Mouse (Mus musculus) lung, postnatal 0 days (tissue): ENCODE results near the gene Ang2. TPM values are rescaled to one million over a fixed set of nuclear protein-coding genes. Genes with fewer than 3 reads are reported as not detected.
"Not testable (repeated sequence)": the region's sequence is repeated elsewhere in the genome, so short reads cannot be mapped to it uniquely, and the experiment has no call there.

Experiments
- ATAC-seq: fragments of 200-750 bp; cut with Nextera tagmentation; 2 replicates; pipeline ENCODE4 v1.8.0; 2017; ENCODE audit warnings: moderate library complexity
- DNase-seq: peaks from one replicate; pipeline ENCODE4 v3.0.0-alpha.2; 2016; ENCODE audit warnings: low spot score
- H3K27ac ChIP-seq: fragments of 300-500 bp; sonication (generic); 2 replicates; pipeline ENCODE4 v1.5.1; 2014; ENCODE audit warnings: antibody characterized with exemption, mild to moderate bottlenecking, low read length, mixed read lengths
- H3K27me3 ChIP-seq: fragments of 300-500 bp; sonication (generic); replicated peaks from 2 replicates; pipeline ENCODE4 v1.6.1; 2014; ENCODE audit warnings: low read length, mixed read lengths; ENCODE audit not compliant: insufficient read depth
- H3K36me3 ChIP-seq: fragments of 300-500 bp; sonication (generic); 2 replicates; pipeline ENCODE4 v1.6.1; 2014; ENCODE audit warnings: low read length, mixed read lengths; ENCODE audit not compliant: insufficient read depth
- H3K4me1 ChIP-seq: fragments of 300-500 bp; sonication (generic); 2 replicates; pipeline ENCODE4 v1.6.1; 2014; ENCODE audit warnings: antibody characterized with exemption, low read depth, low read length, mixed read lengths; ENCODE audit not compliant: insufficient read depth
- H3K4me2 ChIP-seq: fragments of 300-500 bp; sonication (generic); replicated peaks from 2 replicates; pipeline ENCODE4 v1.6.1; 2014; ENCODE audit warnings: low read depth, mild to moderate bottlenecking, low read length, moderate library complexity, mixed read lengths
- H3K4me3 ChIP-seq: fragments of 300-500 bp; sonication (generic); 2 replicates; pipeline ENCODE4 v1.5.1; 2014; ENCODE audit warnings: low read depth, low read length
- H3K9ac ChIP-seq: fragments of 300-500 bp; sonication (generic); replicated peaks from 2 replicates; pipeline ENCODE4 v1.6.1; 2014; ENCODE audit warnings: low read depth, mild to moderate bottlenecking
- H3K9me3 ChIP-seq: fragments of 300-500 bp; sonication (generic); 2 replicates; pipeline ENCODE4 v1.6.1; 2016; ENCODE audit warnings: low read length, mixed read lengths
- CTCF ChIP-seq: IDR thresholded peaks from 2 replicates; pipeline ENCODE4 v1.5.1; 2016; ENCODE audit warnings: antibody characterized with exemption, mild to moderate bottlenecking
- EP300 ChIP-seq: IDR thresholded peaks from 2 replicates; pipeline ENCODE4 v1.6.1; 2016; ENCODE audit warnings: antibody characterized with exemption, mild to moderate bottlenecking, control low read depth
- WGBS: fragments of 180-500 bp; shearing (Covaris S2); extraction: QIAGEN DNeasy Blood & Tissue Kit; methylation state at CpG from one replicate; pipeline ENCODE4 v1.1.7; 2014; 5-methylcytosine and 5-hydroxymethylcytosine counted together
- polyA plus RNA-seq: library from polyadenylated mRNA; unstranded; fragments of >200 nt; fragmentation: Nextera tagmentation; extraction: Ambion mirVana; gene quantifications from 2 replicates; pipeline ENCODE4 v1.2.1, GENCODE M21; 2015

Gene Ang2
- polyA plus RNA-seq, 1 experiment from 2014 or later = not detected

DNA sequence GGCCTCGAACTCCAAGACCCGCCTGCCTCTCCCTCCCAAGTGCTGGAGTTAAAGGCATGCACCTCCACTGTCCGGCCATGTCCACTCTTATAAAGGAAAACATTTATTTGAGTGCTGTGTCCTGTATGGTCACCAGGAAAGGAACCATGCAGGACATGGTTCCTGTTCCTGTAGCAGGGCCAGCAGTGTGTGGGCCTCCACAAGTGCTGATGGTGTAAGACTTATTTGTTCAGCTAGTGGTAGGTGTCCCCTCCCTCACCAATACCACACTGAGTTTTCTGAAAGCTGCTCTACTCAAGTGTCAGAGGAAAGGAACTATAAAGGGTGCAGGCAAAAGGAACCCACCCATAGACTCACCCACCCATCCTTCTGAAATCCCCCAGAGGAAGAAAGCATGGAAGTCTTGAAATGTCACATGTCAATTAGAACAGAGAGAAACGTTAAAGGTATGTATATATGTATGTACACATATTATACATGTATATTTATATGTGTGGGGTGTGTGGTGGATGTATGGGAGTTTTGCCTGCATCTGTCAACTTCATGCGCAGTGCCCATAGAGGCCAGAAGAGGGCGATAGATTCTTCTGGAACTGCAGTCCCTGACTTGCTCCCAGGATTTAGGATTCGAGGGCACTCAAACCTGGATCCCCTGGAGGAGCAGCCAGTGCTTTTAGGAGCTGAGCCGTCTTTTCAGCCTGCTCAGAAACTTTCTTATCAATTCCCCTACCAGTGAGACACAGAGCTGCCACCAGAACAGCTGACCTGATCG lies 26.7 kb downstream of the Ang2 start:
- H3K4me2 ChIP-seq, H3K27me3 ChIP-seq, H3K9ac ChIP-seq, ATAC-seq, H3K4me1 ChIP-seq, H3K4me3 ChIP-seq, H3K9me3 ChIP-seq, H3K36me3 ChIP-seq, H3K27ac ChIP-seq: not testable (repeated sequence)
- peak; percentile 37 for DNase-seq
- WGBS = 33% methylated on average over 9 of the region's 9 CpGs
- TF ChIP-seq CTCF = peak; percentile 75

DNA sequence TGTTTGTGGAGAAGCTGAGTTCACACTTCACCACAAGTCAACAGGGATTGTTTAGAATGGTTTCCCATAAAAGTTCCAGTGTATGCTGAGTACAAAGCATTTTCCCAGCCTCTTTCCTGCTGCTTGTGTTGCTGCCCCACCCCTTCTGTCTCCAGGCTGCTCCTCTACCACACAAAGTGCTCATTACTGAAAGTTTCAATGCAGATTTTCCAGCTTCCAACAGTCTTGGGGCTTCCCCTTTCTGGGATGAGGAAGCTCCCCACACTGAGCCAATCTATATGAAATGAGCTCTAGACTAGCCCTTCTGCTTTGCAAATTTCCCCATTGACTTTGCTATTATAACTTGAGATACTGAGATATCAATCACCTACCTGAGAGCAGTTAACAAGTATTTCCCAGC lies 32.9 kb downstream of the Ang2 start:
- no peaks in the 10 kb centered on the region for H3K27me3 ChIP-seq
- H3K4me2 ChIP-seq = no peak overlapping the region
- H3K27ac ChIP-seq = no peak overlapping the region
- DNase-seq (no peak), ATAC-seq (no peak)
- H3K4me3 ChIP-seq = no peak overlapping the region
- no peaks in the 10 kb centered on the region for H3K9me3 ChIP-seq
- H3K4me1 ChIP-seq = no peaks in the 10 kb centered on the region
- no peaks in the 10 kb centered on the region for H3K36me3 ChIP-seq
- TF ChIP-seq CTCF (no peak), EP300 (no peak)
- H3K9ac ChIP-seq = no peak overlapping the region

GRCm38 (mm10) chr14:51165435-51165834 lies 33.5 kb downstream of the Ang2 start:
- no peak for TF ChIP-seq CTCF
- TF ChIP-seq EP300 = no peak
- Histone ChIP-seq H3K9me3 (no peaks in the 10 kb centered on the region), H3K4me2 (no peak overlapping the region), H3K27ac (no peak overlapping the region), H3K27me3 (no peaks in the 10 kb centered on the region), H3K4me3 (no peak overlapping the region), H3K4me1 (no peaks in the 10 kb centered on the region), H3K9ac (no peak overlapping the region), H3K36me3 (no peaks in the 10 kb centered on the region)
- WGBS = 95% methylated on average over 1 of the region's 1 CpGs
- ATAC-seq (no peak), DNase-seq (no peak)

DNA sequence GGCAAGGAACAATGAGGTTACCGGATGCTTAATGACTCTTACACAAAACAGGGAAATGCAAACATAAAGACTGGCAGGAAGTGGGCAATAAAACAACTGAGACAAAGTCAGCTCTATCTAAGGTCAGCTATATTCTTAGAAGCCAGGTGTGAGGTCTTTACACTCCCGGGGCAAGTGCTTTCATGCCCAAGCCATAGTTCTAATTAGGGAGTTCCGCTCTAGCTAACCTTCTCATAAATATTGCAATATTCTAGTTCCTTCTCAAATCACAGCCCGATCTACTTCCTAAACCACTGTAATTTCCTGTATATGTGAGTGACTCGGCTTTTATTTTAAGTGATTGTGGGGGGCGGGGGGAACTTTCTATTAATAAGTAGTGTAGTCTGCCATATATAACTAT lies 35.6 kb downstream of the Ang2 start:
- H3K36me3 ChIP-seq, H3K4me1 ChIP-seq, H3K27me3 ChIP-seq, H3K4me3 ChIP-seq, H3K9me3 ChIP-seq, H3K4me2 ChIP-seq, DNase-seq, H3K27ac ChIP-seq, ATAC-seq, H3K9ac ChIP-seq: not testable (repeated sequence)
- 59% methylated on average over 6 of the region's 6 CpGs for WGBS

DNA sequence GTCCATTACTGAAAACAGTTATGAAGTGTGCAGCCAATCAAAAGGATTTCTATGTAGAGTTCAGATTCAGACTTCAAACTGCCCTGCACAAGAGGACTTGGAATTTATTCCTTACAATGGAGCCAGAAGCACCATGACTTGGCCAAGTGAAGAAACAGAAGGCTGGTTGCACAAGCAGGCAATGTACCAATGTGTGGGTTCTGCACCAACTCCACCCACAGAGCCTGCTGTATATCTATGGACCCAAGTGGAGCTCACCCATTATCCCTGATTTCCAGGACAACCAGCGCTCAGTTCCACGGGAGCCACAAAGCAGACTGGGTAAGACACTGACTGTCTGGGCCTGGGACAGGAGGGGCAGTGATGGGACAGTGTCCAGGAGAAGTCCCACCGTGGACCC lies 37.0 kb downstream of the Ang2 start, which contains the start of gene Rnase2b:
Rnase2b (plus strand) TSS at position 285 of the 400 bp plus-strand sequence.
- not testable (repeated sequence) for ATAC-seq, H3K36me3 ChIP-seq, DNase-seq, H3K4me2 ChIP-seq, H3K4me1 ChIP-seq, H3K4me3 ChIP-seq, H3K27ac ChIP-seq, H3K9me3 ChIP-seq, H3K9ac ChIP-seq, H3K27me3 ChIP-seq
- 91% methylated on average over 3 of the region's 3 CpGs for WGBS

DNA sequence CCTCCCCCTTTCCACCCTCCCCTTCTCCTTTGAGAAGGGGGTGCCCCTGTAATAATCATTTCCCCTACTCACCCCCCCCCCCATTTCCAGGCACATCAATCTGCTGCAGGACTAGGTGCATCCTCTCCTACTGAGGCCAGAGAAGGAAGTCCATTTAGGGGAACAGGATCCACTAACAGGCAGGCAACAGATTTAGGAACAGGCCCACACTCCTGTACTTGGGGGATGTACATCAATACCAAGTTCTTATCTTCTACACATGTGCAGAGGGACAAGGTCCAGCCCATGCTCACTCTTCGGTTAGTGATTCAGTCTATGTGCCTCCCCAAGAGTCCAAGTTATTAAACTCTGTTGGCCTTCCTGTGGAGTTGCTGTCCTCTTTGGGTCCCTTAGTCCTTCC lies 41.9 kb downstream of the Ang2 start:
- no peak overlapping the region for H3K27ac ChIP-seq
- no peak overlapping the region for H3K4me3 ChIP-seq
- H3K4me2 ChIP-seq = no peak overlapping the region
- TF ChIP-seq EP300 = no peak
- no peak for TF ChIP-seq CTCF
- H3K4me1 ChIP-seq = no peaks in the 10 kb centered on the region
- ATAC-seq (no peak), DNase-seq (no peak)
- WGBS = 85% methylated on average over 1 of the region's 1 CpGs
- H3K36me3 ChIP-seq = no peaks in the 10 kb centered on the region
- H3K9me3 ChIP-seq = no peaks in the 10 kb centered on the region
- H3K27me3 ChIP-seq = no peaks in the 10 kb centered on the region
- no peak overlapping the region for H3K9ac ChIP-seq

DNA sequence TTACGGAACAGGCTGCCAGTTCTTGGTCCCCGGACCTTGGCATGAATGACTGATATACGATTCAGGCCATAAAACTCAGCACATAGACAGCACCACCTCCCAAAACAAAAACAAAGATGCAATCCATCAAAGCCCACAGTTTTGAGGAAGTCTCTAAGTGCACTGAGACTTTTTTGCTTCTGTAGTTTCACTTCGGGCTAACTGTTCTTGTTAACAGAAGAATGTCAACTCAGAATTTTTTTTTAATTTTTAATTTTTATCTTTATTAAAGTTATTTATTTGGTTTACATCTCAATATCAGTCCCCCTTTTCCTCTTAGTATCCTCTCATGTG lies 42.2 kb downstream of the Ang2 start:
- H3K27me3 ChIP-seq = no peaks in the 10 kb centered on the region
- no peak overlapping the region for H3K4me2 ChIP-seq
- no peaks in the 10 kb centered on the region for H3K36me3 ChIP-seq
- 42% methylated on average over 4 of the region's 4 CpGs for WGBS
- no peak for TF ChIP-seq EP300
- TF ChIP-seq CTCF = no peak
- ATAC-seq = no peak
- H3K9ac ChIP-seq = no peak overlapping the region
- H3K9me3 ChIP-seq = no peaks in the 10 kb centered on the region
- H3K27ac ChIP-seq = no peak overlapping the region
- H3K4me3 ChIP-seq = no peak overlapping the region
- H3K4me1 ChIP-seq = no peaks in the 10 kb centered on the region
- no peak for DNase-seq
